Mouse (Mus musculus) heart, embryonic 10.5 days (tissue): ENCODE data around the gene Astl. TPM values are rescaled to one million over a fixed set of nuclear protein-coding genes. Genes with fewer than 3 reads are reported as not detected.

Experiments
- DNase-seq: peaks from one replicate; pipeline ENCODE4 v3.0.0-alpha.2; 2017; ENCODE audit warnings: low spot score
- H3K27ac ChIP-seq: fragments of 300-500 bp; sonication (generic); 2 replicates; pipeline ENCODE4 v1.5.1; 2016; ENCODE audit warnings: mild to moderate bottlenecking
- H3K27me3 ChIP-seq: fragments of 300-500 bp; sonication (generic); 2 replicates; pipeline ENCODE4 v1.6.1; 2016; ENCODE audit warnings: mild to moderate bottlenecking; ENCODE audit not compliant: poor library complexity, insufficient read depth, severe bottlenecking
- H3K36me3 ChIP-seq: fragments of 300-500 bp; sonication (generic); 2 replicates; pipeline ENCODE4 v1.6.1; 2016; ENCODE audit warnings: mild to moderate bottlenecking, moderate library complexity
- H3K4me1 ChIP-seq: fragments of 300-500 bp; sonication (generic); 2 replicates; pipeline ENCODE4 v1.6.1; 2016; ENCODE audit warnings: mild to moderate bottlenecking
- H3K4me3 ChIP-seq: fragments of 300-500 bp; sonication (generic); 2 replicates; pipeline ENCODE4 v1.5.1; 2016; ENCODE audit warnings: mild to moderate bottlenecking, moderate library complexity
- H3K9me3 ChIP-seq: fragments of 300-500 bp; sonication (generic); 2 replicates; pipeline ENCODE4 v1.6.1; 2016; ENCODE audit warnings: mild to moderate bottlenecking, moderate library complexity
- WGBS: fragments of 180-500 bp; shearing (Covaris S2); methylation state at CpG from one replicate; pipeline ENCODE4 v1.1.7; 2016; 5-methylcytosine and 5-hydroxymethylcytosine counted together
- polyA plus RNA-seq: library from polyadenylated mRNA; unstranded; fragments of >200 nt; fragmentation: Nextera tagmentation; extraction: Ambion mirVana; gene quantifications from 2 replicates; pipeline ENCODE4 v1.2.1, GENCODE M21; 2016

Astl gene
- polyA plus RNA-seq, 1 experiment from 2014 or later, result 0.08 TPM

DNA sequence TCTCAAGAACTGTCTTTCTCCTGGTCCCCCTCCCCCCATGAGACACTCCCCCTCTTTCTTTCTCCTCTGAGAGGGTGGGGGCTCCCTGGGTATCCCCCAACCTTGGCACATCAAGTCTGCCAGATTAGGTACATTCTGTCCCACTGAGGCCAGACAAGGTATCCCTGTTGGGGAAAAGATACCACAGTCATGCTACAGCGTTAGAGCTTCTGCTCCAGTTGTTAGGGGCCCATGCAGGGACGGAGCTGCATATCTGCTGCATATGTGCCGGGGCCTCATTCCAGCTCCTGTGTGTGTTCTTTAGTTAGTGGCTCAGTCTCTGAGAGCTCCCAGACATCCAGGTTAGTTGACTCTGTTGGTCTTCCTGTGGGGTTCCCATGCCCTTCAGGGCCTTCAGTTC lies 35.7 kb downstream of the Astl start:
- Histone ChIP-seq H3K27ac (peak overlapping the region; percentile 93), H3K36me3 (no peaks in the 10 kb centered on the region), H3K4me3 (no peak overlapping the region), H3K27me3 (no peaks in the 10 kb centered on the region), H3K4me1 (peaks cover 84% of the 10 kb centered on the region), H3K9me3 (no peaks in the 10 kb centered on the region)
- DNase-seq, result no peak
- WGBS, result 79% methylated on average over 3 of the region's 3 CpGs

GRCm38 (mm10) chr2:127375087-127375486 lies 36.6 kb downstream of the Astl start:
- H3K36me3 ChIP-seq, result no peaks in the 10 kb centered on the region
- H3K4me3 ChIP-seq, result peak overlapping the region; percentile 12; the same call in 1 of the 2 replicates
- peak overlapping the region; percentile 93 for H3K27ac ChIP-seq
- H3K9me3 ChIP-seq, result no peaks in the 10 kb centered on the region
- H3K27me3 ChIP-seq, result no peaks in the 10 kb centered on the region
- DNase-seq, result no peak
- WGBS, result 30% methylated on average over 3 of the region's 3 CpGs
- peaks cover 81% of the 10 kb centered on the region for H3K4me1 ChIP-seq

GRCm38 (mm10) chr2:127375759-127376341 lies 37.4 kb downstream of the Astl start:
- Histone ChIP-seq H3K4me1 (peaks cover 73% of the 10 kb centered on the region), H3K36me3 (no peaks in the 10 kb centered on the region), H3K4me3 (no peak overlapping the region), H3K9me3 (no peaks in the 10 kb centered on the region), H3K27ac (peak overlapping the region; percentile 32; the same call in 1 of the 2 replicates), H3K27me3 (no peaks in the 10 kb centered on the region)
- no peak for DNase-seq
- 50% methylated on average over 7 of the region's 7 CpGs for WGBS

DNA sequence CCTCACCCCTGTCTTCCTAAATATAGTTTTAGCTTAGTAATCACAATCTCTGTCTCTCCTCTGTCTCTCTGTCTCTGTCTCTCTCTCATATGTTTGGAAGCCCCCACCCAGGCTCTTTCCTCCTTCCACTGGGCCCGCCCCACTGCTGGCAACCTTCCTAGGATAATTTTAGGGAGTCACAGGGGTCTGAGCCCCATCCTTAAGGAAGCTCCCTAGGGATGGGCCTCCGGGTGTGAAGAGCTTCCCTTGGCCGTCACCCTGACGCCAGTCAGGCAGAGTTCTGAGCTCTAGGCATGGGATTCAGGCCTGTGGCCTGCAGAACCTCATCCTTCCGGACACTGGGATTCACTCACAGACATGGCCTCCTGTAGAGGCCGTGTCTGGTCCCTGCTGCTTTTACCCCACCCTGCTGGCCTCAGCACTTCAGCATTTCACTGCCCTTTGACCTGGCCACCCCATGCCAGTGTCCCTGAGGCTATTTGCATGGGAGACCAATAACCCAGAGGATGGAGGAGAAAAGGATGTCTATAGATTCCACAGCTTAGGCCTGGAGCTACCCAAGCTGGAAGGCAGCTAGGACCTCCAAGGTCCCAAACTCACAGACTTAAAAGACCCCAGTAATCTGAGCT lies 38.1 kb downstream of the Astl start:
- Histone ChIP-seq H3K4me1 (peaks cover 66% of the 10 kb centered on the region), H3K4me3 (no peak overlapping the region), H3K27ac (peak overlapping the region; percentile 32), H3K36me3 (no peaks in the 10 kb centered on the region), H3K27me3 (no peaks in the 10 kb centered on the region), H3K9me3 (no peaks in the 10 kb centered on the region)
- 81% methylated on average over 6 of the region's 6 CpGs for WGBS
- DNase-seq, result no peak

DNA sequence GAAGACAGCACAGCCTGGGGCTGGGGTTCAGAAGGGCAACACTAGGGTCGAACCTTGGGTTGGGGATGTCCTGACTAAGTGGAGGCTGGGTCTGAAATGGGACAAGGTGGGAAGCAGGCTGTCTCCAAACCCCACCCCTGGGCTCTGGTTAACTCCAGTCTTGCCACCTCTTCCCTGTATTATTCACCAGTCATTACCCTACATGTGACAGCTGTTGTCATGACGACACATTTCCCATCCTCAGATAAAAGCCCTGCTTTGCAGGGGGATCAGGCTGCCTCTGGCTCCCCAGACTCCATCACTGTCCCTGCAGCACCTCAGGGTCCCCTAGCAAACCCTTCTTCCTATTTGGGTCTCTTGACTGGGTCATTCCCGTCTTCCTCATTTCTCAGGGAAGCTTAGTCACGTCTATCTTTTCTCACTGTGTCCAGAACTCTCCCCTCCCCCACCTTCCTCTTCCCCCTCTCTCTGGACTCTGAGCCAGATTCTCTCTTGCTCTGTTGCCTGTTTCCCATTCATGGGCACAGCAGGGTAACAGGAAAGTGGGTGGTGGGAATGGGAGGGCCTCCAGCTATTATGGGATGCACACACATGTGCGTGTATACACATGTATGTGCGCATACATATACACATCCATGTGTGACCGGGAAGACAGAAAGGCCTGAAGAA lies 39.6 kb downstream of the Astl start:
- Histone ChIP-seq H3K4me1 (peaks cover 52% of the 10 kb centered on the region), H3K36me3 (no peaks in the 10 kb centered on the region), H3K27ac (peak overlapping the region; percentile 49; the same call in 1 of the 2 replicates), H3K27me3 (no peaks in the 10 kb centered on the region), H3K9me3 (no peaks in the 10 kb centered on the region), H3K4me3 (no peak overlapping the region)
- no peak for DNase-seq
- WGBS, result 67% methylated on average over 7 of the region's 7 CpGs

GRCm38 (mm10) chr2:127378611-127378990 lies 40.2 kb downstream of the Astl start:
- H3K36me3 ChIP-seq, result no peaks in the 10 kb centered on the region
- no peak for DNase-seq
- H3K4me1 ChIP-seq, result peaks cover 49% of the 10 kb centered on the region
- peak overlapping the region; percentile 49; the same call in 1 of the 2 replicates for H3K27ac ChIP-seq
- H3K9me3 ChIP-seq, result no peaks in the 10 kb centered on the region
- WGBS, result 75% methylated on average over 7 of the region's 7 CpGs
- no peak overlapping the region for H3K4me3 ChIP-seq
- H3K27me3 ChIP-seq, result 0 out of 2 replicates have a peak, but pooled peaks cover 1% of the 10 kb centered on the region

DNA sequence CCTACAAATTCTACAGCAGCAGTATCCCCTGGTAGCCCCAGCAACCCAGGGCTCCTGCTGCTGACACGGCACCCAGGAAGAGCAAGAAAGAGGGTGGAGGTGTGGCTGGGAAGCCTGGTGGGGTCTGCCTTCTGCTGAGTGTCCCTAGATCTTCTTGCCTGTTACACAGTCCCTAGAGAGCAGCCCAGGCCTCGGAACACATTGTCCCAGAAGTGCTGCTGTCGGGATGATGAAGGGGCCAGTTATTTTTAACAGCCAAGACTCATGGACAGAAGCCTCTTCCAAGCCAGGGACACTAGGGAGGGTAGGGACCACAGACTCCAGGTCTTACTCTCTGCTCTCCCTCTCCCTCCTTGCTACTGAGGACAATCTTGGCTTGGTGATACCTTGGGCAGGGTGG lies 40.8 kb downstream of the Astl start:
- Histone ChIP-seq H3K36me3 (no peaks in the 10 kb centered on the region), H3K27me3 (0 out of 2 replicates have a peak, but pooled peaks cover 4% of the 10 kb centered on the region), H3K9me3 (no peaks in the 10 kb centered on the region), H3K4me3 (no peak overlapping the region), H3K27ac (peak overlapping the region; percentile 49), H3K4me1 (peaks cover 46% of the 10 kb centered on the region)
- WGBS, result 51% methylated on average over 3 of the region's 3 CpGs
- no peak for DNase-seq

DNA sequence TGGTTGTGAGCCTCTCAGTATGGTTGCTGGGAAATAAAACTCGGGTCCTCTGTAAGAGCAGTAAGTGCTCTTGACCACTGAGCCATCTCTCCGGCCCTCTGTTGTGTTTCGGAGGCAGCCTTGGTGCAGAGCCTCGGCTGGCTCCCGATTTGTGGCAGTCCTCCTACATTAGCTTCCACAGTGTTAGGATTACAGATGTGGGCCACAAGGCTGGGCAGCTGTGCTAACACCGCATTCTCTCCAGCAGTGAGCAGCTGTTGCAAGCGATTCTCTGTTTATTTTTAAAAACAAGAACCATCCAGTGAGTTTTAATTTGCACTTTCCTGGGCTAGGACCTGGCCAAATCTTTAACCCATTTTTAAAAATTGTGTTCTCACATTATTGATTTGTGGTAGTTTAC lies 45.4 kb downstream of the Astl start:
- Histone ChIP-seq H3K9me3 (no peaks in the 10 kb centered on the region), H3K4me3 (no peak overlapping the region), H3K4me1 (peaks cover 24% of the 10 kb centered on the region), H3K36me3 (no peaks in the 10 kb centered on the region), H3K27me3 (peaks cover 8% of the 10 kb centered on the region; the same call in 1 of the 2 replicates), H3K27ac (no peak overlapping the region)
- WGBS, result 68% methylated on average over 7 of the region's 7 CpGs
- no peak for DNase-seq

GRCm38 (mm10) chr2:127387521-127387920 lies 49.1 kb downstream of the Astl start:
- no peak for DNase-seq
- no peaks in the 10 kb centered on the region for H3K9me3 ChIP-seq
- WGBS, result 71% methylated on average over 2 of the region's 2 CpGs
- peaks cover 8% of the 10 kb centered on the region; the same call in 1 of the 2 replicates for H3K27me3 ChIP-seq
- no peak overlapping the region for H3K4me3 ChIP-seq
- no peaks in the 10 kb centered on the region for H3K36me3 ChIP-seq
- peaks cover 15% of the 10 kb centered on the region for H3K4me1 ChIP-seq
- 0 out of 2 replicates have a peak overlapping the region, but pooled peaks have one; percentile 22 for H3K27ac ChIP-seq

DNA sequence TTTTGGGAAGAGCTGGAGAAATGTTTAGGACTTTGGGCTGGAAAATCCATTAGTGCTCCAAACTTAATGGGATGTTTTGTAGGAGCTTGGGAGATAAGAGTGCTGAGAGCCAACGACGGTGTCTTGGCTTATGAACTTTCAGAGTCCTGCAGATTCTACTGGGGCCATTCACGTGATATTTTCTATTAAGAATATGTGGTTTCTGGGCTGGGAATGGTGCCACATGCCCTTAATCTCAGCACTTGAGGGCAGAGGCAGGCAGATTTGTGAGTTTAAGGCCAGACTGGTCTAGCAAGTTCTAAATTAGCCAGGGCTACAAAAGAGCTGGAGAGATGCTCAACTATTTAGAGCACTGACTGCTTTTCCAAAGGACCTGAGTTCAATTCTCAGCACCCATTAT lies 51.9 kb downstream of the Astl start:
- no peak overlapping the region for H3K27ac ChIP-seq
- H3K36me3 ChIP-seq, result no peaks in the 10 kb centered on the region
- no peak overlapping the region for H3K4me3 ChIP-seq
- DNase-seq, result no peak
- H3K9me3 ChIP-seq, result no peaks in the 10 kb centered on the region
- peaks cover 4% of the 10 kb centered on the region; the same call in 1 of the 2 replicates for H3K27me3 ChIP-seq
- WGBS, result 61% methylated on average over 3 of the region's 3 CpGs
- H3K4me1 ChIP-seq, result peaks cover 30% of the 10 kb centered on the region

DNA sequence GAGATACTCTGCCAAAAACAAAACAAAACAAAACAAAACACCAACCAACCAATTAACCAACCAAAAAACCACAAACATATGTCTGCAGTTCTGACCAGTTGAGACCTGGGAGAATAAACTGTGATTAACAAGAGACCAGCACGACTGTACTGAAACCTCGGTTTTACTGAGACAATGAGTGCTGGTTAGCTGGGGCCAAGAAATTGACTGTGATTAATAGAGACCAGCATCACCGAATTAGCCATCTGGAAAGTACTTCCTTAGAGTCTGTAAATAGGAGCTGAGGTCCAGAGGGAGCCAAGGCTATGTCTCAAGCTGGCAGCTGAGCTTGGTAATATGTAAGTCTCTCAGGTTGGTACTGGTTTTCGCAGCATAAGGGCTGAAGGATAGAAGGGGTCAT lies 52.4 kb downstream of the Astl start:
- no peak overlapping the region for H3K4me3 ChIP-seq
- no peaks in the 10 kb centered on the region for H3K9me3 ChIP-seq
- 75% methylated on average over 4 of the region's 4 CpGs for WGBS
- no peak overlapping the region for H3K27ac ChIP-seq
- H3K27me3 ChIP-seq, result peaks cover 4% of the 10 kb centered on the region; the same call in 1 of the 2 replicates
- no peaks in the 10 kb centered on the region for H3K36me3 ChIP-seq
- DNase-seq, result no peak
- H3K4me1 ChIP-seq, result peaks cover 31% of the 10 kb centered on the region

GRCm38 (mm10) chr2:127391323-127391722 lies 52.9 kb downstream of the Astl start:
- no peaks in the 10 kb centered on the region for H3K9me3 ChIP-seq
- H3K4me3 ChIP-seq, result no peak overlapping the region
- H3K27me3 ChIP-seq, result peaks cover 4% of the 10 kb centered on the region; the same call in 1 of the 2 replicates
- no peaks in the 10 kb centered on the region for H3K36me3 ChIP-seq
- no peak overlapping the region for H3K27ac ChIP-seq
- no peak for DNase-seq
- peaks cover 31% of the 10 kb centered on the region for H3K4me1 ChIP-seq
- 34% methylated on average over 3 of the region's 3 CpGs for WGBS

- 70% methylated on average over 5 of the region's 5 CpGs for WGBS
Observed at GRCm38 (mm10) chr2:127394606-127395161, 56.2 kb downstream of the Astl start.

More at GRCm38 (mm10) chr2:127394606-127395161, 56.2 kb downstream of the Astl start:
- Histone ChIP-seq H3K4me3 (no peak overlapping the region), H3K27me3 (no peaks in the 10 kb centered on the region), H3K9me3 (no peaks in the 10 kb centered on the region), H3K36me3 (no peaks in the 10 kb centered on the region), H3K4me1 (peaks cover 35% of the 10 kb centered on the region), H3K27ac (peak overlapping the region; percentile 37; the same call in 1 of the 2 replicates)
- DNase-seq, result no peak
